Mouse (Mus musculus) midbrain, embryonic 14.5 days (tissue): ENCODE measurements around the gene Ppib. TPM values are rescaled to one million over a fixed set of nuclear protein-coding genes. Genes with fewer than 3 reads are reported as not detected.

ENCODE experiments used
- ATAC-seq: fragments of 200-750 bp; cut with Nextera tagmentation; 2 replicates; pipeline ENCODE4 v1.8.0; 2017; ENCODE audit warnings: moderate number of reproducible peaks, moderate library complexity; ENCODE audit not compliant: low FRiP score, low TSS enrichment
- DNase-seq: peaks from one replicate; pipeline ENCODE4 v3.0.0-alpha.2; 2015
- H3K27ac ChIP-seq: fragments of 300-500 bp; sonication (generic); replicated peaks from 2 replicates; pipeline ENCODE4 v1.5.1; 2014; ENCODE audit warnings: mild to moderate bottlenecking, low read depth, low read length, moderate library complexity
- H3K27me3 ChIP-seq: fragments of 300-500 bp; sonication (generic); 2 replicates; pipeline ENCODE4 v1.6.1; 2014; ENCODE audit warnings: low read length, control low read depth, mixed read lengths; ENCODE audit not compliant: control insufficient read depth, insufficient read depth
- H3K36me3 ChIP-seq: fragments of 300-500 bp; sonication (generic); 2 replicates; pipeline ENCODE4 v1.6.1; 2014; ENCODE audit warnings: low read length, control low read depth; ENCODE audit not compliant: control insufficient read depth, insufficient read depth
- H3K4me1 ChIP-seq: fragments of 300-500 bp; sonication (generic); 2 replicates; pipeline ENCODE4 v1.6.1; 2014; ENCODE audit warnings: mild to moderate bottlenecking, antibody characterized with exemption, low read length, control low read depth; ENCODE audit not compliant: control insufficient read depth, insufficient read depth
- H3K4me2 ChIP-seq: fragments of 300-500 bp; sonication (generic); 2 replicates; pipeline ENCODE4 v1.6.1; 2014; ENCODE audit warnings: mild to moderate bottlenecking, low read length, moderate library complexity
- H3K4me3 ChIP-seq: fragments of 300-500 bp; sonication (generic); replicated peaks from 2 replicates; pipeline ENCODE4 v1.5.1; 2014; ENCODE audit warnings: low read depth, low read length
- H3K9ac ChIP-seq: fragments of 300-500 bp; sonication (generic); replicated peaks from 2 replicates; pipeline ENCODE4 v1.6.1; 2014; ENCODE audit warnings: mild to moderate bottlenecking, low read length, moderate library complexity
- H3K9me3 ChIP-seq: fragments of 300-500 bp; sonication (generic); 2 replicates; pipeline ENCODE4 v1.6.1; 2016; ENCODE audit warnings: low read length, control low read depth, mixed read lengths; ENCODE audit not compliant: control insufficient read depth
- WGBS: fragments of 180-500 bp; shearing (Covaris S2); extraction: QIAGEN DNeasy Blood & Tissue Kit; methylation state at CpG from one replicate; pipeline ENCODE4 v1.1.7; 2014; 5-methylcytosine and 5-hydroxymethylcytosine counted together
- polyA plus RNA-seq: library from polyadenylated mRNA; unstranded; fragments of >200 nt; fragmentation: Nextera tagmentation; extraction: Ambion mirVana; gene quantifications from 2 replicates; pipeline ENCODE4 v1.2.1, GENCODE M21; 2014

The Ppib gene
- polyA plus RNA-seq, 1 experiment from 2014 or later: 347 TPM

GRCm38 (mm10) chr9:66051493-66051892, 8.5 kb upstream of the Ppib start:
- ATAC-seq: no peak
- H3K27me3 ChIP-seq: no peaks in the 10 kb centered on the region
- no peaks in the 10 kb centered on the region for H3K36me3 ChIP-seq
- H3K4me3 ChIP-seq: no peak overlapping the region
- DNase-seq: no peak
- no peak overlapping the region for H3K4me2 ChIP-seq
- no peak overlapping the region for H3K27ac ChIP-seq
- H3K9me3 ChIP-seq: no peaks in the 10 kb centered on the region
- H3K4me1 ChIP-seq: no peaks in the 10 kb centered on the region
- no peak overlapping the region for H3K9ac ChIP-seq
- 70% methylated on average over 4 of the region's 4 CpGs for WGBS

GRCm38 (mm10) chr9:66052731-66053130, 7.3 kb upstream of the Ppib start:
- Histone ChIP-seq H3K4me2 (no peak overlapping the region), H3K36me3 (no peaks in the 10 kb centered on the region), H3K27me3 (no peaks in the 10 kb centered on the region), H3K4me3 (no peak overlapping the region), H3K27ac (no peak overlapping the region), H3K4me1 (no peaks in the 10 kb centered on the region), H3K9me3 (no peaks in the 10 kb centered on the region), H3K9ac (no peak overlapping the region)
- ATAC-seq (no peak), DNase-seq (peak; percentile 13)
- WGBS: 95% methylated on average over 1 of the region's 1 CpGs

DNA sequence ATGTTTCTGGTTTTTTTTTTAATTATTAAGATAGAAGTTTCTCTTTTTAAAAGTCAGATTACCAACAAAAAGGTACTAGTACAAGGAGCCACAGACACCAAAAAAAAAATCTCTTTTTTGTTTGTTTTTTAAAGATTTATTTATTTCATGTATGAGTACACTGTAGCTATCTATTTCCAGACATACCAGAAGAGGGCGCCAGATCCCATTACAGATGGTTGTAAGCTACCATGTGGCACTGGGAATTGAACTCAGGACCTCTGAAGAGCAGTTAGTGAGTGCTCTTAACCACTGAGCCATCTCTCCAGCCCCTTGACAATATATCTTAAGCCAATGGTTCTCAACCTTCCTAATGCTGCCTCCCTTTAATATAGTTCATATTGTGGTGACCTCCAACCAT, 6.4 kb upstream of the Ppib start:
- Histone ChIP-seq H3K27me3 (no peaks in the 10 kb centered on the region), H3K4me1 (no peaks in the 10 kb centered on the region), H3K36me3 (no peaks in the 10 kb centered on the region), H3K9me3 (no peaks in the 10 kb centered on the region), H3K27ac (no peak overlapping the region), H3K4me3 (no peak overlapping the region), H3K9ac (no peak overlapping the region), H3K4me2 (no peak overlapping the region)
- ATAC-seq: no peak
- no peak for DNase-seq
- WGBS: 43% methylated on average over 1 of the region's 1 CpGs

GRCm38 (mm10) chr9:66060308-66060647, 256 bp downstream of the Ppib start:
- peak overlapping the region; percentile 91 for H3K9ac ChIP-seq
- ATAC-seq: peak; percentile 72
- H3K27ac ChIP-seq: peak overlapping the region; percentile 84
- peak overlapping the region; percentile 65 for H3K4me3 ChIP-seq
- peaks cover 26% of the 10 kb centered on the region for H3K36me3 ChIP-seq
- H3K4me2 ChIP-seq: peak overlapping the region; percentile 58
- DNase-seq: no peak
- H3K27me3 ChIP-seq: no peaks in the 10 kb centered on the region
- H3K4me1 ChIP-seq: peaks cover 17% of the 10 kb centered on the region
- no peaks in the 10 kb centered on the region for H3K9me3 ChIP-seq
- WGBS: under 1% methylated on average over 20 of the region's 20 CpGs

DNA sequence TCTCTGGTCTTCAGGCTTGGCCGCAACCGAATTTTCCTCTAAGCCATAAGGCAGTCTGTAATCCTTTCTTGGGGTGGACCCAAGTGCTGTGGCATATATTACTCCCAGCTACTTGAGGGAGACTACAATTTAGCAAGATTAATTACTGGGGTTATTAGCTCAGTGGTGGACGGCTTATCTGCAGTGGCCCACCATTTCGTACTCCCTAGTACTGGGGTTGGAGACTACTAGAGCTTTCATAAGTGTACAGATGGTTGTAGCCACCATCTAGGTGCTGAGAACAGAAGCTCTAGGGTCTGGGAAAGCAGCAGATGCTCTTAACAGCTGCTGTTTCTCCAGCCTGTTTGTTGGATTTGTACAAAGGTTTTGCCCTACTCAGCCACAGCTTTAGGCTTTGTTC, 964 bp downstream of the Ppib start:
- Histone ChIP-seq H3K27ac (peak overlapping the region; percentile 32; the same call in 1 of the 2 replicates), H3K36me3 (peaks cover 33% of the 10 kb centered on the region), H3K4me2 (peak overlapping the region; percentile 58), H3K4me1 (peaks cover 17% of the 10 kb centered on the region), H3K4me3 (peak overlapping the region; percentile 65), H3K27me3 (no peaks in the 10 kb centered on the region), H3K9me3 (no peaks in the 10 kb centered on the region), H3K9ac (peak overlapping the region; percentile 91)
- DNase-seq: peak; percentile 17
- no peak for ATAC-seq
- 28% methylated on average over 4 of the region's 4 CpGs for WGBS

GRCm38 (mm10) chr9:66061656-66062055, 1.6 kb downstream of the Ppib start:
- H3K4me3 ChIP-seq: peak overlapping the region; percentile 65
- no peaks in the 10 kb centered on the region for H3K9me3 ChIP-seq
- H3K9ac ChIP-seq: peak overlapping the region; percentile 91; the same call in 1 of the 2 replicates
- H3K27me3 ChIP-seq: no peaks in the 10 kb centered on the region
- H3K36me3 ChIP-seq: peaks cover 40% of the 10 kb centered on the region
- 85% methylated on average over 3 of the region's 3 CpGs for WGBS
- peak overlapping the region; percentile 32; the same call in 1 of the 2 replicates for H3K27ac ChIP-seq
- peaks cover 17% of the 10 kb centered on the region for H3K4me1 ChIP-seq
- DNase-seq (no peak), ATAC-seq (no peak)
- H3K4me2 ChIP-seq: peak overlapping the region; percentile 58

GRCm38 (mm10) chr9:66063446-66063845, 3.4 kb downstream of the Ppib start:
- Histone ChIP-seq H3K9ac (no peak overlapping the region), H3K27me3 (peaks cover 13% of the 10 kb centered on the region), H3K36me3 (peaks cover 48% of the 10 kb centered on the region), H3K4me2 (no peak overlapping the region), H3K4me3 (no peak overlapping the region), H3K4me1 (peaks cover 17% of the 10 kb centered on the region), H3K27ac (no peak overlapping the region), H3K9me3 (no peaks in the 10 kb centered on the region)
- DNase-seq: no peak
- ATAC-seq: no peak
- 95% methylated on average over 3 of the region's 3 CpGs for WGBS

DNA sequence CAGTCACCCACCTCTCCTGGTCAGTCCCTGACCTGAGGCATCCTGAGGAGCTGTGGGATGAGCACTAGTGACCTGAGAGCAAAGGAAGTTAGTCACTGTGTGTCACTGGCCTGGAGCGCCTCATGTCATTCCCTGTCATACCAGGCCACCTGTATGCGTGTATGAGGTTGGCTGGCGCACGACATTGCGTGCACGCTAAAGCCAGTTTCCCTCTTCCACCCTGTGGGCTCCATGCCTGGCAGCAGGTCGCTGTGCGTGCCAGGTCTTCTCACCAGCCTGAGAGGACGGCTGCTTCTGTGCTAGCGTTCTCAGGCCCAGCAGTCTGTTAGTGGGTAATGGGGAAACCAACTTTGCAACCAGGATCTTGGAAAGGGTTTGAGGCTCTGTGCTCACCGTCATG, 4.3 kb downstream of the Ppib start:
- Histone ChIP-seq H3K27me3 (peaks cover 22% of the 10 kb centered on the region), H3K36me3 (peaks cover 48% of the 10 kb centered on the region)
- 98% methylated on average over 11 of the region's 11 CpGs for WGBS

DNA sequence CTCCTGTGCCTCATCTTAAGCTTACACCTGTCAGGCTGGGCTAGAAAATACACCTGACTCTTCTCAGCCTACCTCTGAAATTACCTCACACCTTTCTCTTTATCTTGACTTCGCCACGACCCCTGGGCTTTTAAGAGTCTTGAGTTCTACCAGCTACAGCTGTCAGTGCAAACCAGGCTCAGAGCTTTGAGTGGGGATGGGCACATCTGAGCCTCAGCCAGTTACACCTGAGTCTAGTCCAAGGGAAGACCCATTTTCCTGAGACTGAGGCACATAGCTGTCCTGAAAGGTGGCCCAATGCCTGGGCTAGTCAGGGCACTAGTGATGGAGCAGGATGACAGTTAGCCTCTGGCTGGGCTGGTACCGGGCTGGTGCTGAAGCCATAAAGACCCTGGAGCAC, 6.8 kb downstream of the Ppib start:
- Histone ChIP-seq H3K9ac (no peak overlapping the region), H3K36me3 (peaks cover 48% of the 10 kb centered on the region), H3K4me2 (no peak overlapping the region), H3K4me1 (peaks cover 13% of the 10 kb centered on the region), H3K27ac (no peak overlapping the region), H3K27me3 (peaks cover 30% of the 10 kb centered on the region), H3K4me3 (no peak overlapping the region), H3K9me3 (no peaks in the 10 kb centered on the region)
- ATAC-seq: no peak
- DNase-seq: no peak
- 89% methylated on average over 3 of the region's 3 CpGs for WGBS

More for the DNA sequence above, 4.3 kb downstream of the Ppib start:
- Histone ChIP-seq H3K9ac (no peak overlapping the region), H3K4me3 (no peak overlapping the region), H3K4me2 (no peak overlapping the region), H3K27ac (no peak overlapping the region), H3K4me1 (peaks cover 22% of the 10 kb centered on the region), H3K9me3 (no peaks in the 10 kb centered on the region)
- no peak for ATAC-seq
- DNase-seq: no peak
